Mouse (Mus musculus) forebrain, embryonic 12.5 days (tissue): ENCODE results near the gene Pgbd5. TPM values are rescaled to one million over a fixed set of nuclear protein-coding genes. Genes with fewer than 3 reads are reported as not detected.

Source experiments
- ATAC-seq: fragments of 200-750 bp; cut with Nextera tagmentation; 2 replicates; pipeline ENCODE4 v1.8.0; 2017; ENCODE audit warnings: moderate TSS enrichment; ENCODE audit not compliant: low FRiP score
- H3K27ac ChIP-seq: fragments of 300-500 bp; sonication (generic); 2 replicates; pipeline ENCODE4 v1.5.1; 2016; ENCODE audit warnings: mild to moderate bottlenecking
- H3K27me3 ChIP-seq: fragments of 300-500 bp; sonication (generic); 2 replicates; pipeline ENCODE4 v1.6.1; 2016; ENCODE audit warnings: mild to moderate bottlenecking
- H3K36me3 ChIP-seq: fragments of 300-500 bp; sonication (generic); replicated peaks from 2 replicates; pipeline ENCODE4 v1.6.1; 2016; ENCODE audit warnings: mild to moderate bottlenecking
- H3K4me1 ChIP-seq: fragments of 300-500 bp; sonication (generic); 2 replicates; pipeline ENCODE4 v1.6.1; 2016
- H3K4me2 ChIP-seq: fragments of 300-500 bp; sonication (generic); 2 replicates; pipeline ENCODE4 v1.6.1; 2016; ENCODE audit warnings: mild to moderate bottlenecking, moderate library complexity
- H3K4me3 ChIP-seq: fragments of 300-500 bp; sonication (generic); replicated peaks from 2 replicates; pipeline ENCODE4 v1.5.1; 2016; ENCODE audit warnings: mild to moderate bottlenecking
- H3K9ac ChIP-seq: fragments of 300-500 bp; sonication (generic); 2 replicates; pipeline ENCODE4 v1.6.1; 2016; ENCODE audit warnings: mild to moderate bottlenecking
- H3K9me3 ChIP-seq: fragments of 300-500 bp; sonication (generic); 2 replicates; pipeline ENCODE4 v1.6.1; 2016
- WGBS: fragments of 180-500 bp; shearing (Covaris S2); methylation state at CpG from one replicate; pipeline ENCODE4 v1.1.7; 2016; 5-methylcytosine and 5-hydroxymethylcytosine counted together
- polyA plus RNA-seq: library from polyadenylated mRNA; unstranded; fragments of >200 nt; fragmentation: Nextera tagmentation; extraction: Ambion mirVana; gene quantifications from 2 replicates; pipeline ENCODE4 v1.2.1, GENCODE M21; 2016

Gene Pgbd5
- polyA plus RNA-seq, 1 experiment from 2014 or later, result 4.5 TPM

GRCm38 (mm10) chr8:124398843-124399402 is 40.5 kb downstream of the Pgbd5 start:
- Histone ChIP-seq H3K9ac (no peak overlapping the region), H3K9me3 (no peaks in the 10 kb centered on the region), H3K36me3 (no peaks in the 10 kb centered on the region), H3K4me3 (no peak overlapping the region), H3K27me3 (no peaks in the 10 kb centered on the region), H3K4me1 (peaks cover 9% of the 10 kb centered on the region; the same call in 1 of the 2 replicates), H3K27ac (no peak overlapping the region), H3K4me2 (no peak overlapping the region)
- peak; percentile 41; the same call in 1 of the 2 replicates for ATAC-seq
- 36% methylated on average over 12 of the region's 12 CpGs for WGBS

GRCm38 (mm10) chr8:124397321-124398065 is 42.0 kb downstream of the Pgbd5 start:
- H3K27ac ChIP-seq, result no peak overlapping the region
- H3K27me3 ChIP-seq, result no peaks in the 10 kb centered on the region
- H3K9ac ChIP-seq, result no peak overlapping the region
- WGBS, result 91% methylated on average over 11 of the region's 11 CpGs
- no peaks in the 10 kb centered on the region for H3K36me3 ChIP-seq
- H3K4me3 ChIP-seq, result no peak overlapping the region
- H3K4me2 ChIP-seq, result no peak overlapping the region
- H3K9me3 ChIP-seq, result no peaks in the 10 kb centered on the region
- ATAC-seq, result no peak
- peaks cover 9% of the 10 kb centered on the region; the same call in 1 of the 2 replicates for H3K4me1 ChIP-seq

GRCm38 (mm10) chr8:124396531-124396930 is 42.9 kb downstream of the Pgbd5 start:
- Histone ChIP-seq H3K4me2 (no peak overlapping the region), H3K9ac (no peak overlapping the region), H3K36me3 (no peaks in the 10 kb centered on the region), H3K27me3 (no peaks in the 10 kb centered on the region), H3K9me3 (no peaks in the 10 kb centered on the region), H3K27ac (no peak overlapping the region), H3K4me1 (peaks cover 9% of the 10 kb centered on the region; the same call in 1 of the 2 replicates), H3K4me3 (no peak overlapping the region)
- ATAC-seq, result no peak
- 77% methylated on average over 2 of the region's 2 CpGs for WGBS

GRCm38 (mm10) chr8:124395392-124395791 is 44.1 kb downstream of the Pgbd5 start:
- no peak for ATAC-seq
- H3K27me3 ChIP-seq, result no peaks in the 10 kb centered on the region
- no peaks in the 10 kb centered on the region for H3K36me3 ChIP-seq
- 88% methylated on average over 7 of the region's 7 CpGs for WGBS
- no peak overlapping the region for H3K4me3 ChIP-seq
- H3K4me1 ChIP-seq, result peaks cover 9% of the 10 kb centered on the region; the same call in 1 of the 2 replicates
- H3K9me3 ChIP-seq, result no peaks in the 10 kb centered on the region
- no peak overlapping the region for H3K4me2 ChIP-seq
- no peak overlapping the region for H3K9ac ChIP-seq
- H3K27ac ChIP-seq, result no peak overlapping the region

GRCm38 (mm10) chr8:124394951-124395350 is 44.5 kb downstream of the Pgbd5 start:
- 90% methylated on average over 7 of the region's 7 CpGs for WGBS

GRCm38 (mm10) chr8:124393927-124394326 is 45.5 kb downstream of the Pgbd5 start:
- H3K4me2 ChIP-seq, result no peak overlapping the region
- H3K4me1 ChIP-seq, result no peaks in the 10 kb centered on the region
- H3K9ac ChIP-seq, result no peak overlapping the region
- H3K27me3 ChIP-seq, result no peaks in the 10 kb centered on the region
- H3K36me3 ChIP-seq, result no peaks in the 10 kb centered on the region
- H3K27ac ChIP-seq, result no peak overlapping the region
- ATAC-seq, result no peak
- no peaks in the 10 kb centered on the region for H3K9me3 ChIP-seq
- WGBS, result 81% methylated on average over 4 of the region's 4 CpGs
- no peak overlapping the region for H3K4me3 ChIP-seq

More at GRCm38 (mm10) chr8:124394951-124395350, 44.5 kb downstream of the Pgbd5 start:
- peaks cover 9% of the 10 kb centered on the region; the same call in 1 of the 2 replicates for H3K4me1 ChIP-seq
- no peak overlapping the region for H3K9ac ChIP-seq
- no peak overlapping the region for H3K4me3 ChIP-seq
- no peaks in the 10 kb centered on the region for H3K27me3 ChIP-seq
- no peaks in the 10 kb centered on the region for H3K36me3 ChIP-seq
- H3K9me3 ChIP-seq, result no peaks in the 10 kb centered on the region
- ATAC-seq, result no peak
- H3K27ac ChIP-seq, result no peak overlapping the region
- H3K4me2 ChIP-seq, result no peak overlapping the region

- Histone ChIP-seq H3K9me3 (no peaks in the 10 kb centered on the region), H3K9ac (no peak overlapping the region), H3K36me3 (no peaks in the 10 kb centered on the region), H3K27me3 (no peaks in the 10 kb centered on the region), H3K4me1 (no peaks in the 10 kb centered on the region), H3K4me2 (no peak overlapping the region), H3K27ac (no peak overlapping the region), H3K4me3 (no peak overlapping the region)
- no peak for ATAC-seq
- WGBS, result 86% methylated on average over 5 of the region's 5 CpGs
Observed at GRCm38 (mm10) chr8:124393013-124393412, 46.4 kb downstream of the Pgbd5 start.

GRCm38 (mm10) chr8:124392271-124393012 is 47.0 kb downstream of the Pgbd5 start:
- ATAC-seq, result no peak
- no peak overlapping the region for H3K4me3 ChIP-seq
- 60% methylated on average over 10 of the region's 10 CpGs for WGBS
- H3K4me1 ChIP-seq, result no peaks in the 10 kb centered on the region
- no peak overlapping the region for H3K4me2 ChIP-seq
- no peaks in the 10 kb centered on the region for H3K9me3 ChIP-seq
- no peak overlapping the region for H3K9ac ChIP-seq
- no peaks in the 10 kb centered on the region for H3K27me3 ChIP-seq
- H3K36me3 ChIP-seq, result no peaks in the 10 kb centered on the region
- H3K27ac ChIP-seq, result no peak overlapping the region

- Histone ChIP-seq H3K4me3 (no peak overlapping the region), H3K27me3 (no peaks in the 10 kb centered on the region), H3K27ac (no peak overlapping the region), H3K9me3 (no peaks in the 10 kb centered on the region), H3K4me2 (no peak overlapping the region), H3K36me3 (no peaks in the 10 kb centered on the region), H3K9ac (no peak overlapping the region), H3K4me1 (no peaks in the 10 kb centered on the region)
- 84% methylated on average over 7 of the region's 7 CpGs for WGBS
- ATAC-seq, result no peak
Observed at GRCm38 (mm10) chr8:124391191-124391590, 48.3 kb downstream of the Pgbd5 start.

- Histone ChIP-seq H3K9ac (no peak overlapping the region), H3K9me3 (no peaks in the 10 kb centered on the region), H3K36me3 (no peaks in the 10 kb centered on the region), H3K27ac (no peak overlapping the region), H3K4me2 (no peak overlapping the region), H3K27me3 (no peaks in the 10 kb centered on the region), H3K4me3 (no peak overlapping the region), H3K4me1 (no peaks in the 10 kb centered on the region)
- no peak for ATAC-seq
- WGBS, result 87% methylated on average over 11 of the region's 11 CpGs
Observed at GRCm38 (mm10) chr8:124389495-124389894, 50.0 kb downstream of the Pgbd5 start.

- Histone ChIP-seq H3K27ac (no peak overlapping the region), H3K9me3 (no peaks in the 10 kb centered on the region), H3K36me3 (no peaks in the 10 kb centered on the region), H3K4me1 (peaks cover 9% of the 10 kb centered on the region; the same call in 1 of the 2 replicates), H3K27me3 (no peaks in the 10 kb centered on the region), H3K9ac (no peak overlapping the region), H3K4me3 (no peak overlapping the region), H3K4me2 (no peak overlapping the region)
- ATAC-seq, result no peak
- 84% methylated on average over 23 of the region's 23 CpGs for WGBS
Observed at GRCm38 (mm10) chr8:124386225-124386899, 53.1 kb downstream of the Pgbd5 start.

- Histone ChIP-seq H3K27ac (no peak overlapping the region), H3K4me3 (no peak overlapping the region), H3K4me2 (no peak overlapping the region), H3K27me3 (no peaks in the 10 kb centered on the region), H3K36me3 (no peaks in the 10 kb centered on the region), H3K9ac (no peak overlapping the region), H3K9me3 (no peaks in the 10 kb centered on the region), H3K4me1 (peaks cover 9% of the 10 kb centered on the region; the same call in 1 of the 2 replicates)
- 94% methylated on average over 19 of the region's 19 CpGs for WGBS
- no peak for ATAC-seq
Observed at GRCm38 (mm10) chr8:124384336-124384735, 55.1 kb downstream of the Pgbd5 start.
